Mouse (Mus musculus): ENCODE results near the gene Map7.

- no peak for TF ChIP-seq POLR2A (IDR thresholded peaks at IDR 0.05; ENCODE audit: control insufficient read depth, low read depth, low read length)
- TF ChIP-seq CTCF (IDR thresholded peaks at IDR 0.05; ENCODE audit: control insufficient read depth, insufficient read depth, insufficient replicate concordance, low read depth, low read length): no peak
Measured at GRCm38 (mm10) chr10:20281456-20281855, 133.2 kb downstream of the Map7 start.
